Mouse (Mus musculus) adrenal gland, adult 8-10 months (tissue): ENCODE measurements around the gene Hnrnpab. TPM values are rescaled to one million over a fixed set of nuclear protein-coding genes. Genes with fewer than 3 reads are reported as not detected.
A peak's percentile ranks its signal among the peaks of the same experiment; 100 is the strongest.

ENCODE experiments used
- DNase-seq: peaks from one replicate; pipeline ENCODE4 v3.0.0; 2022
- total RNA-seq, 4 experiments: library from RNA; stranded (reverse); gene quantifications; 2 replicates each; pipeline ENCODE4 v1.2.4; 2022

The Hnrnpab gene
- total RNA-seq = 100 to 1,000 TPM; 219 to 321 (median 266) TPM

- peak; percentile 96 for DNase-seq
These were observed at the start of gene Hnrnpab for GRCm38 (mm10) chr11:51606447-51607095. Hnrnpab (minus strand) TSS chr11:51606847.

- DNase-seq = no peak
These were observed 48.2 kb upstream of the Hnrnpab start for GRCm38 (mm10) chr11:51654891-51655290.

GRCm38 (mm10) chr11:51653736-51654135 lies 47.1 kb upstream of the Hnrnpab start:
- DNase-seq = no peak

GRCm38 (mm10) chr11:51652889-51653418 lies 46.3 kb upstream of the Hnrnpab start:
- no peak for DNase-seq

- DNase-seq = peak; percentile 74
These were observed 44.3 kb upstream of the Hnrnpab start, which contains the start of the genes N4bp3 and D930048N14Rik for GRCm38 (mm10) chr11:51650691-51651515. N4bp3 (minus strand) TSS chr11:51650842. D930048N14Rik (plus strand) TSS chr11:51650954.

GRCm38 (mm10) chr11:51650261-51650660 lies 43.6 kb upstream of the Hnrnpab start:
- no peak for DNase-seq

- DNase-seq = no peak
These were observed 43.2 kb upstream of the Hnrnpab start for GRCm38 (mm10) chr11:51649889-51650199.

GRCm38 (mm10) chr11:51649111-51649888 lies 42.7 kb upstream of the Hnrnpab start:
- no peak for DNase-seq

GRCm38 (mm10) chr11:51648566-51648965 lies 41.9 kb upstream of the Hnrnpab start:
- no peak for DNase-seq

GRCm38 (mm10) chr11:51646751-51647667 lies 40.4 kb upstream of the Hnrnpab start:
- DNase-seq = peak; percentile 59

GRCm38 (mm10) chr11:51646245-51646644 lies 39.6 kb upstream of the Hnrnpab start:
- DNase-seq = no peak

GRCm38 (mm10) chr11:51645293-51645692 lies 38.6 kb upstream of the Hnrnpab start:
- no peak for DNase-seq

- no peak for DNase-seq
These were observed 37.6 kb upstream of the Hnrnpab start for GRCm38 (mm10) chr11:51644217-51644616.

GRCm38 (mm10) chr11:51643761-51644160 lies 37.1 kb upstream of the Hnrnpab start:
- no peak for DNase-seq

- DNase-seq = no peak
These were observed 36.6 kb upstream of the Hnrnpab start for GRCm38 (mm10) chr11:51643202-51643601.

GRCm38 (mm10) chr11:51640748-51641147 lies 34.1 kb upstream of the Hnrnpab start:
- no peak for DNase-seq

GRCm38 (mm10) chr11:51638497-51638896 lies 31.9 kb upstream of the Hnrnpab start:
- DNase-seq = no peak

GRCm38 (mm10) chr11:51637971-51638414 lies 31.3 kb upstream of the Hnrnpab start:
- no peak for DNase-seq

GRCm38 (mm10) chr11:51636323-51636684 lies 29.7 kb upstream of the Hnrnpab start:
- DNase-seq = no peak

GRCm38 (mm10) chr11:51635525-51636322 lies 29.1 kb upstream of the Hnrnpab start, which contains the start of gene Rmnd5b:
Rmnd5b (minus strand) TSS chr11:51635896.
- DNase-seq = peak; percentile 87

GRCm38 (mm10) chr11:51635127-51635524 lies 28.5 kb upstream of the Hnrnpab start:
- DNase-seq = no peak
